Mouse (Mus musculus): Measurements from ENCODE around the gene Psors1c2. TPM values are rescaled to one million over a fixed set of nuclear protein-coding genes. Genes with fewer than 3 reads are reported as not detected.

Psors1c2 gene
- polyA plus RNA-seq, 1 experiment from 2014 or later, result 0.81 TPM

DNA sequence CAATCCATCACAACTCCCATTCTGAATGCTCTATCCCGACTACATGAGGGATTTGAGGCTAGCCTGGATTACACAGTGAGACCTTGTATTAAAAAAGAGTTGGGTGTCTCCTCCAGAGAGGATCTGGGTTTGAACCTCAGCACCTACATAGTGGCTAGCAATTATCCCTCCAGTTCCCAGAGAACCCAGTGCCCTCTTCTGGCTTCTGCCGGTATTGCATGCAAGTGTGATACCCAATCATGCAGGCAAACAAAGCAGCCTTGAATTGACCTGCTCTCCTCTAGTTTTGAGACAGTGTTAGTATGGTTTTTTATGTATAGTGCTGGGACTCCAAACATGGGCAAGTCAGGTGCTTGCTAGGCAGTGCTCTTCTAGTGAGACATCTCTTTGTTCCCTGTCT lies 19.1 kb upstream of the Psors1c2 start:
- 19% methylated on average over 2 of the region's 2 CpGs for WGBS
- H3K4me2 ChIP-seq (replicated peaks; ENCODE audit: low read depth, low read length), result peak overlapping the region; percentile 70
- no peaks in the 10 kb centered on the region for H3K27me3 ChIP-seq (ENCODE audit: control insufficient read depth, insufficient read depth, low read length)
- H3K9me3 ChIP-seq (ENCODE audit: control insufficient read depth, low read depth, low read length), result no peaks in the 10 kb centered on the region
- H3K36me3 ChIP-seq (ENCODE audit: control insufficient read depth, insufficient read depth, low read length), result no peaks in the 10 kb centered on the region
- ATAC-seq (ENCODE audit: insufficient number of reproducible peaks, insufficient read depth, low FRiP score, low read depth), result no peak
- no peak overlapping the region for H3K9ac ChIP-seq (replicated peaks; ENCODE audit: low read depth, low read length)
- 0 out of 2 replicates have a peak overlapping the region, but pooled peaks have one; percentile 45 for H3K4me3 ChIP-seq (ENCODE audit: low read depth, low read length)
- no peak overlapping the region for H3K27ac ChIP-seq (ENCODE audit: low read length)
- H3K4me1 ChIP-seq (ENCODE audit: control insufficient read depth, insufficient read depth, low read length), result peaks cover 30% of the 10 kb centered on the region

GRCm38 (mm10) chr17:35514756-35515155 lies 18.2 kb upstream of the Psors1c2 start:
- Histone ChIP-seq H3K4me1 (ENCODE audit: control insufficient read depth, insufficient read depth, low read length) (peaks cover 30% of the 10 kb centered on the region), H3K9ac (replicated peaks; ENCODE audit: low read depth, low read length) (peak overlapping the region; percentile 50; the same call in 1 of the 2 replicates), H3K9me3 (ENCODE audit: control insufficient read depth, low read depth, low read length) (no peaks in the 10 kb centered on the region), H3K27me3 (ENCODE audit: control insufficient read depth, insufficient read depth, low read length) (no peaks in the 10 kb centered on the region), H3K36me3 (ENCODE audit: control insufficient read depth, insufficient read depth, low read length) (no peaks in the 10 kb centered on the region), H3K27ac (ENCODE audit: low read length) (no peak overlapping the region), H3K4me3 (ENCODE audit: low read depth, low read length) (peak overlapping the region; percentile 45; the same call in 1 of the 2 replicates), H3K4me2 (replicated peaks; ENCODE audit: low read depth, low read length) (peak overlapping the region; percentile 70)
- WGBS, result 41% methylated on average over 6 of the region's 6 CpGs
- no peak for ATAC-seq (ENCODE audit: insufficient number of reproducible peaks, insufficient read depth, low FRiP score, low read depth)

GRCm38 (mm10) chr17:35515911-35516640 lies 16.9 kb upstream of the Psors1c2 start:
- no peak; the same call in 1 of the 2 replicates for ATAC-seq (ENCODE audit: insufficient number of reproducible peaks, insufficient read depth, low FRiP score, low read depth)

DNA sequence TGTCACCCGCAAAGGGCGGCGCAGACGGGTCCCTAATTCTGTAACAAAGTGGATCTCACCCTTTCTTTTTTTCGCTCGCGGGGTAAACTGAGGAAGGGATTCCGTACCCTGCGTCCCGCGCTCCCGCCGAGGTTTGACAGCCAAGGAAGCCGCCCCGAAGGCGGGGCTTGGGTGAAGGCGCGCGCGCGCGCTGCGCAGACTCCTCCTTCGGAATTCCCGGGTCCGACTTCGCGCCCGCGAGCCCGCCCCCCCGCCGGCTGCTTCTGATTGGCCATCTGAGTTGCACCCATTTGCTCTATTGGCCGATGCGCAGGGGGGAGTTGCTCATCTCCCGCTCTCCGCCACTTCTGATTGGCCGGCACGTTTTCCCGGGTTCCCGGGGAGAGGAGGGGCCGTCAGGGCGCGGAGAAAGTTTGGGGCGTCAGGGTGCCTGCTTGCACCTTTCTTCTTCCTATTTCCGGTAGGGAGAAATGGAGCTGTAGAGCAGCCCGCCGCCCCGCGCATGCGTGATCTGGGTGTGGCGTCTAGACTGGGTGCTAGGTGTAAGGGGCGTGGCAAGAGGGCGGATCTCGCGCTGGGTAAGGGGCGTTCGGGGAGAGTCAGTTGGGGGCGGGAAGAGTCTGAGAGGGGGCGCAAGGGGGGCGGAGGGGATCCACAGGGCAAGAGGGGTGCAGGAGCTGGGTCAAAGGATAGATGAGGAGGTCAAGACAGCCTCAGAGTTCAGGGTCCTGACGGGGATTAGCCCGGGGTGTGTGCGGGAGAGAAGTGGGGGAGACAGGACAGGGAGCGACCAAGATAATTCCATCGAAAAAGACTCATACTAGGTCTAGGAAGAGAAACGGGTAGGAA lies 16.1 kb upstream of the Psors1c2 start, which contains the start of the genes Tcf19 and Cchcr1:
TSS of gene Tcf19 (minus strand) at position 173 of the 849 bp plus-strand sequence.
TSS of gene Cchcr1 (plus strand) at position 449 of the 849 bp plus-strand sequence.
- peak within 1 kb of the TSS; percentile 72 for H3K4me2 ChIP-seq (replicated peaks; ENCODE audit: low read depth, low read length)
- H3K27me3 ChIP-seq (ENCODE audit: control insufficient read depth, insufficient read depth, low read length), result no peaks in the 10 kb centered on the region

More at GRCm38 (mm10) chr17:35515911-35516640, 16.9 kb upstream of the Psors1c2 start:
- no peak overlapping the region for H3K27ac ChIP-seq (ENCODE audit: low read length)
- no peaks in the 10 kb centered on the region for H3K36me3 ChIP-seq (ENCODE audit: control insufficient read depth, insufficient read depth, low read length)
- H3K4me1 ChIP-seq (ENCODE audit: control insufficient read depth, insufficient read depth, low read length), result peaks cover 30% of the 10 kb centered on the region
- H3K4me2 ChIP-seq (replicated peaks; ENCODE audit: low read depth, low read length), result peak overlapping the region; percentile 70
- H3K4me3 ChIP-seq (ENCODE audit: low read depth, low read length), result peak overlapping the region; percentile 45
- H3K27me3 ChIP-seq (ENCODE audit: control insufficient read depth, insufficient read depth, low read length), result no peaks in the 10 kb centered on the region
- WGBS, result 6% methylated on average over 25 of the region's 25 CpGs
- no peaks in the 10 kb centered on the region for H3K9me3 ChIP-seq (ENCODE audit: control insufficient read depth, low read depth, low read length)
- H3K9ac ChIP-seq (replicated peaks; ENCODE audit: low read depth, low read length), result peak overlapping the region; percentile 50

GRCm38 (mm10) chr17:35517526-35517925 lies 15.5 kb upstream of the Psors1c2 start:
- Histone ChIP-seq H3K4me2 (replicated peaks; ENCODE audit: low read depth, low read length) (peak overlapping the region; percentile 72), H3K4me1 (ENCODE audit: control insufficient read depth, insufficient read depth, low read length) (peaks cover 30% of the 10 kb centered on the region), H3K9me3 (ENCODE audit: control insufficient read depth, low read depth, low read length) (no peaks in the 10 kb centered on the region), H3K9ac (replicated peaks; ENCODE audit: low read depth, low read length) (peak overlapping the region; percentile 50; the same call in 1 of the 2 replicates), H3K27ac (ENCODE audit: low read length) (peak overlapping the region; percentile 45), H3K36me3 (ENCODE audit: control insufficient read depth, insufficient read depth, low read length) (no peaks in the 10 kb centered on the region; the same call in 1 of the 2 replicates), H3K27me3 (ENCODE audit: control insufficient read depth, insufficient read depth, low read length) (no peaks in the 10 kb centered on the region), H3K4me3 (ENCODE audit: low read depth, low read length) (peak overlapping the region; percentile 45)
- WGBS, result 6% methylated on average over 12 of the region's 12 CpGs
- no peak for ATAC-seq (ENCODE audit: insufficient number of reproducible peaks, insufficient read depth, low FRiP score, low read depth)

More for the DNA sequence above, 16.1 kb upstream of the Psors1c2 start, which contains the start of the genes Tcf19 and Cchcr1:
- Histone ChIP-seq H3K9me3 (ENCODE audit: control insufficient read depth, low read depth, low read length) (no peaks in the 10 kb centered on the region), H3K9ac (replicated peaks; ENCODE audit: low read depth, low read length) (peak within 1 kb of the TSS; percentile 50), H3K4me1 (ENCODE audit: control insufficient read depth, insufficient read depth, low read length) (peaks cover 30% of the 10 kb centered on the region), H3K36me3 (ENCODE audit: control insufficient read depth, insufficient read depth, low read length) (no peaks in the 10 kb centered on the region), H3K4me3 (ENCODE audit: low read depth, low read length) (peak within 1 kb of the TSS; percentile 45), H3K27ac (ENCODE audit: low read length) (peak within 1 kb of the TSS; percentile 45)
- ATAC-seq (ENCODE audit: insufficient number of reproducible peaks, insufficient read depth, low FRiP score, low read depth), result peak; percentile 97
- WGBS, result under 1% methylated on average over 67 of the region's 67 CpGs

GRCm38 (mm10) chr17:35524354-35524753 lies 8.6 kb upstream of the Psors1c2 start:
- Histone ChIP-seq H3K9ac (replicated peaks; ENCODE audit: low read depth, low read length) (no peak overlapping the region), H3K36me3 (ENCODE audit: control insufficient read depth, insufficient read depth, low read length) (peaks cover 36% of the 10 kb centered on the region), H3K4me1 (ENCODE audit: control insufficient read depth, insufficient read depth, low read length) (no peaks in the 10 kb centered on the region), H3K9me3 (ENCODE audit: control insufficient read depth, low read depth, low read length) (no peaks in the 10 kb centered on the region), H3K4me3 (ENCODE audit: low read depth, low read length) (no peak overlapping the region), H3K27ac (ENCODE audit: low read length) (no peak overlapping the region), H3K4me2 (replicated peaks; ENCODE audit: low read depth, low read length) (no peak overlapping the region), H3K27me3 (ENCODE audit: control insufficient read depth, insufficient read depth, low read length) (no peaks in the 10 kb centered on the region)
- ATAC-seq (ENCODE audit: insufficient number of reproducible peaks, insufficient read depth, low FRiP score, low read depth), result no peak
- WGBS, result 86% methylated on average over 9 of the region's 9 CpGs

DNA sequence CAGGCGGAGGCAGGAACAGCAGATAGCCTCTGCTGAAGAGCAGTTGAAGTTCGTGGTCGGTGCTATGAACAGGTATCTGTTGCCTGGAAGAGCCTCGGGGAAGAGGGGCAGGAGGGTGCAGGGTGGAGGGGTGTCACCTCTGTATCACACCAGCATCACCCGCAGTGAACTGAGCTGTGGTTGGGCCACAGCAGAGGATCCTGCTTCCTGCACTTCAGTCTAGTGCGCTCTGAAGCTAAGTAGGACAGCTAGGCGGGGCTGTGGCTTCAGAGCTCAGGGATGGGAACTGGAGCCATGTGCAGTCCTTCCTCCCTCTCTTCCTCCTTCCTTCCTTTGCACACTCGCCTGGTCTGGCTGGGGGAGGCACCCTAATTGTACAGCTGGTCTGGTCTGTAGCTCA lies 6.4 kb upstream of the Psors1c2 start:
- Histone ChIP-seq H3K9ac (replicated peaks; ENCODE audit: low read depth, low read length) (no peak overlapping the region), H3K27me3 (ENCODE audit: control insufficient read depth, insufficient read depth, low read length) (no peaks in the 10 kb centered on the region), H3K4me2 (replicated peaks; ENCODE audit: low read depth, low read length) (no peak overlapping the region), H3K9me3 (ENCODE audit: control insufficient read depth, low read depth, low read length) (no peaks in the 10 kb centered on the region), H3K36me3 (ENCODE audit: control insufficient read depth, insufficient read depth, low read length) (peaks cover 49% of the 10 kb centered on the region), H3K4me3 (ENCODE audit: low read depth, low read length) (no peak overlapping the region), H3K4me1 (ENCODE audit: control insufficient read depth, insufficient read depth, low read length) (no peaks in the 10 kb centered on the region), H3K27ac (ENCODE audit: low read length) (no peak overlapping the region)
- WGBS, result 72% methylated on average over 8 of the region's 8 CpGs
- ATAC-seq (ENCODE audit: insufficient number of reproducible peaks, insufficient read depth, low FRiP score, low read depth), result no peak

DNA sequence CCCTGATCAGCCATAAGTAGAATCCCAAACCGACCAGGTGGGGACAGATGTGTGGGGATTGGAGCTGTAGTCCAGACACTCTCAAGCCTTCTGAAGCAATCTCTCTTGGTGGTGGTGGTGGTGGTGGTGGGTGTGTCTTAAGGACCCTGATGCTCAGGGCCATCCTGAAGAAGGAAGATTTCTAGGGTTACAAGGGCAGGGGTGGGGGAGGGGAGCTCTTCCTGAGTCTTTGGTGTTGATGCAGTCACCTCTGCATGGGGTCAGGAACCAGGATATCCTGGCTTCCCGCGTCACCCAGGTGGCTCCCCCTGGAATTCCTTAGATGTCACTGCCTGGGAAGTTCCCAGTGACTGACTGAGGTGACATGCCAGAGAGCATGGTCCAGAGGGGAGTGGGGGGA lies 641 bp upstream of the Psors1c2 start:
- H3K4me2 ChIP-seq (replicated peaks; ENCODE audit: low read depth, low read length), result no peak overlapping the region
- H3K36me3 ChIP-seq (ENCODE audit: control insufficient read depth, insufficient read depth, low read length), result peaks cover 24% of the 10 kb centered on the region
- no peaks in the 10 kb centered on the region for H3K27me3 ChIP-seq (ENCODE audit: control insufficient read depth, insufficient read depth, low read length)
- ATAC-seq (ENCODE audit: insufficient number of reproducible peaks, insufficient read depth, low FRiP score, low read depth), result no peak
- no peaks in the 10 kb centered on the region for H3K4me1 ChIP-seq (ENCODE audit: control insufficient read depth, insufficient read depth, low read length)
- no peaks in the 10 kb centered on the region for H3K9me3 ChIP-seq (ENCODE audit: control insufficient read depth, low read depth, low read length)
- no peak overlapping the region for H3K9ac ChIP-seq (replicated peaks; ENCODE audit: low read depth, low read length)
- H3K27ac ChIP-seq (ENCODE audit: low read length), result no peak overlapping the region
- 10% methylated on average over 3 of the region's 3 CpGs for WGBS
- no peak overlapping the region for H3K4me3 ChIP-seq (ENCODE audit: low read depth, low read length)
